Mouse (Mus musculus) megakaryocyte-erythroid progenitor cell, adult 5-6 weeks (primary cell): Measurements from ENCODE around the gene Sgcd. TPM values are rescaled to one million over a fixed set of nuclear protein-coding genes. Genes with fewer than 3 reads are reported as not detected.

ENCODE experiments used
- ATAC-seq: replicated peaks from 2 replicates; pipeline ENCODE4 v1.8.0; 2016; ENCODE audit warnings: mild to moderate bottlenecking, inconsistent platforms; ENCODE audit not compliant: severe bottlenecking, poor library complexity, low FRiP score, low TSS enrichment
- total RNA-seq, 2 experiments: library from RNA; stranded (forward) in 1 of 2; stranded (reverse) in 1 of 2; fragments of 200-1000, 215-1000 nt in 1 of 2; fragments of >200 nt in 1 of 2; fragmentation: Nextera tagmentation in 1 of 2; gene quantifications; 2 replicates each; pipeline ENCODE4 v1.2.3; 2014 to 2017

The Sgcd gene
- total RNA-seq, 2 experiments from 2014 or later, result not detected

GRCm38 (mm10) chr11:47343486-47343885 is 645.3 kb downstream of the Sgcd start:
- ATAC-seq, result no peak

- no peak for ATAC-seq
Measured at GRCm38 (mm10) chr11:47333702-47334101, 655.1 kb downstream of the Sgcd start.

- ATAC-seq, result no peak
Measured at GRCm38 (mm10) chr11:47305579-47305978, 683.2 kb downstream of the Sgcd start.

GRCm38 (mm10) chr11:47304702-47305450 is 683.9 kb downstream of the Sgcd start:
- ATAC-seq, result no peak

GRCm38 (mm10) chr11:47299777-47300176 is 689.0 kb downstream of the Sgcd start:
- no peak for ATAC-seq

GRCm38 (mm10) chr11:47297805-47298340 is 690.9 kb downstream of the Sgcd start:
- no peak for ATAC-seq

- ATAC-seq, result no peak
Measured at GRCm38 (mm10) chr11:47294741-47295140, 694.0 kb downstream of the Sgcd start.

- ATAC-seq, result no peak
Measured at GRCm38 (mm10) chr11:47276586-47276985, 712.2 kb downstream of the Sgcd start.

GRCm38 (mm10) chr11:47268556-47268955 is 720.2 kb downstream of the Sgcd start:
- ATAC-seq, result no peak

GRCm38 (mm10) chr11:47264267-47264984 is 724.3 kb downstream of the Sgcd start:
- no peak for ATAC-seq

- ATAC-seq, result no peak
Measured at GRCm38 (mm10) chr11:47250301-47250700, 738.5 kb downstream of the Sgcd start.

GRCm38 (mm10) chr11:47248345-47248893 is 740.4 kb downstream of the Sgcd start:
- no peak for ATAC-seq

- ATAC-seq, result no peak
Measured at GRCm38 (mm10) chr11:47247703-47248344, 740.9 kb downstream of the Sgcd start.

- ATAC-seq, result no peak
Measured at GRCm38 (mm10) chr11:47242401-47242800, 746.4 kb downstream of the Sgcd start.

- no peak for ATAC-seq
Measured at GRCm38 (mm10) chr11:47228222-47228621, 760.5 kb downstream of the Sgcd start.

GRCm38 (mm10) chr11:47224148-47224547 is 764.6 kb downstream of the Sgcd start:
- ATAC-seq, result no peak

GRCm38 (mm10) chr11:47211531-47211930 is 777.2 kb downstream of the Sgcd start:
- ATAC-seq, result no peak

GRCm38 (mm10) chr11:47206461-47206860 is 782.3 kb downstream of the Sgcd start:
- no peak for ATAC-seq

GRCm38 (mm10) chr11:47199106-47199505 is 789.7 kb downstream of the Sgcd start:
- no peak for ATAC-seq

- no peak for ATAC-seq
Measured at GRCm38 (mm10) chr11:47188556-47188955, 800.2 kb downstream of the Sgcd start.
